Mouse (Mus musculus) heart, postnatal 0 days (tissue): ENCODE results near the gene Olfr424. TPM values are rescaled to one million over a fixed set of nuclear protein-coding genes. Genes with fewer than 3 reads are reported as not detected.
A peak's percentile ranks its signal among the peaks of the same experiment; 100 is the strongest.

Source experiments
- ATAC-seq: fragments of 200-750 bp; cut with Nextera tagmentation; 2 replicates; pipeline ENCODE4 v1.8.0; 2017; ENCODE audit warnings: low read depth, moderate number of reproducible peaks, moderate library complexity; ENCODE audit not compliant: insufficient read depth
- DNase-seq: peaks from one replicate; pipeline ENCODE4 v3.0.0-alpha.2; 2016; ENCODE audit warnings: low spot score
- H3K27ac ChIP-seq: fragments of 300-500 bp; sonication (generic); 2 replicates; pipeline ENCODE4 v1.5.1; 2014; ENCODE audit warnings: low read depth, mild to moderate bottlenecking
- H3K27me3 ChIP-seq: fragments of 300-500 bp; sonication (generic); 2 replicates; pipeline ENCODE4 v1.6.1; 2014; ENCODE audit warnings: low read length, mixed read lengths; ENCODE audit not compliant: control insufficient read depth, insufficient read depth
- H3K36me3 ChIP-seq: fragments of 300-500 bp; sonication (generic); replicated peaks from 2 replicates; pipeline ENCODE4 v1.6.1; 2014; ENCODE audit warnings: low read length, mixed read lengths; ENCODE audit not compliant: control insufficient read depth, insufficient read depth
- H3K4me1 ChIP-seq: fragments of 300-500 bp; sonication (generic); 2 replicates; pipeline ENCODE4 v1.6.1; 2014; ENCODE audit warnings: antibody characterized with exemption; ENCODE audit not compliant: control insufficient read depth, insufficient read depth
- H3K4me2 ChIP-seq: fragments of 300-500 bp; sonication (generic); 2 replicates; pipeline ENCODE4 v1.6.1; 2014; ENCODE audit warnings: low read depth, mild to moderate bottlenecking, low read length, moderate library complexity
- H3K4me3 ChIP-seq: fragments of 300-500 bp; sonication (generic); 2 replicates; pipeline ENCODE4 v1.5.1; 2014; ENCODE audit warnings: low read depth, low read length
- H3K9ac ChIP-seq: fragments of 300-500 bp; sonication (generic); replicated peaks from 2 replicates; pipeline ENCODE4 v1.6.1; 2014; ENCODE audit warnings: low read depth, low read length, mixed read lengths
- H3K9me3 ChIP-seq: fragments of 300-500 bp; sonication (generic); replicated peaks from 2 replicates; pipeline ENCODE4 v1.6.1; 2016; ENCODE audit warnings: low read length; ENCODE audit not compliant: control insufficient read depth
- CTCF ChIP-seq: IDR thresholded peaks from 2 replicates; pipeline ENCODE4 v1.5.1; 2016; ENCODE audit warnings: antibody characterized with exemption, control low read depth, low read depth
- EP300 ChIP-seq: IDR thresholded peaks from 2 replicates; pipeline ENCODE4 v1.6.1; 2016; ENCODE audit warnings: antibody characterized with exemption, low read depth
- WGBS: fragments of 180-500 bp; shearing (Covaris S2); extraction: QIAGEN DNeasy Blood & Tissue Kit; methylation state at CpG from one replicate; pipeline ENCODE4 v1.1.7; 2014; 5-methylcytosine and 5-hydroxymethylcytosine counted together
- polyA plus RNA-seq: library from polyadenylated mRNA; unstranded; fragments of >200 nt; fragmentation: Nextera tagmentation; extraction: Ambion mirVana; gene quantifications from 2 replicates; pipeline ENCODE4 v1.2.1, GENCODE M21; 2015
- total RNA-seq: library from RNA; depleted of rRNA; stranded (reverse); fragments of >200 nt; gene quantifications from 2 replicates; pipeline ENCODE4 v1.2.3, GENCODE M21; 2014; ENCODE audit warnings: low replicate concordance

Gene Olfr424
- total and polyA plus RNA-seq, 2 experiments from 2014 or later = not detected

DNA sequence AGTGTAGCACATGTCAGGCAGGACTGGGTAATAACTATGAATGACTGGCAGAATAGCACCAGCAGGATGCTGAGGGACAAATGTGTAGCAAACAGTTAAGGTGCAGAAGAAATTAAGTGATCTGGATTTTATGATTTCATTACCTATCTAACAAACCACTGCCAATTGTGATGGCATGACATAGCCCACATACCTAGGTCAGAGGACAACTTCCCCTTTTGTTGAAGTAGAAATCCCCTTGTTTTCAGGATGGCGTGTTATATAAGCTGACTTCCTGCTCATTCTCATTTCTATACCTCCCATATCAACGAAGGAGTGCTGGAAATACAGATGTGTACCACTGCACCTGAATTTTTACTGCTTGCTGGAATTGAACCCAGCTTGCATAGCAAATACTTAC is 10.1 kb downstream of the Olfr424 start:
- Histone ChIP-seq H3K9ac (no peak overlapping the region), H3K36me3 (no peaks in the 10 kb centered on the region), H3K4me3 (no peak overlapping the region), H3K27me3 (no peaks in the 10 kb centered on the region), H3K4me2 (no peak overlapping the region), H3K9me3 (no peaks in the 10 kb centered on the region), H3K4me1 (0 out of 2 replicates have a peak, but pooled peaks cover under 1% of the 10 kb centered on the region), H3K27ac (no peak overlapping the region)
- no peak for DNase-seq
- TF ChIP-seq CTCF (no peak), EP300 (no peak)
- no peak for ATAC-seq
- WGBS = 69% methylated on average over 2 of the region's 2 CpGs

DNA sequence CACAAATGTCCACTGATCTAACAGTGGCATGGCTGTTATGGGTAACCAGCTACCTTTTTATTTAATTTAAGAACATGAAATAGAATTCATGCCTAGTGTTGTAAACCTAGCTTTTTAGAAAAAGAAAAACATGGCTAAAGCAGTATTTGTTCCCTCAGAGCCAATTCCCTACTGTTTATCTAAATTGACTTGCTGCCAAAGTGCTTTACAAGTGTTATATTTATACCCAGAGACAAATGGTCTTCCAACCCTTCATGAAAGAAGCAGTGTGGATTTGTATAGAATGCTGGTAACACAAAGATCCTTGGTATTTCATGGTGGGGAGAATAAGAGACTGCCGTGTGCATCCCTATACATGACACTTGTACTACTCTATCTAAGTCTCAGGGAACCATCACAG is 15.4 kb downstream of the Olfr424 start:
- H3K9me3 ChIP-seq = no peaks in the 10 kb centered on the region
- 16% methylated on average over 1 of the region's 1 CpGs for whole genome bisulfite sequencing

GRCm38 (mm10) chr1:174149289-174149688 is 18.0 kb downstream of the Olfr424 start:
- 80% methylated on average over 2 of the region's 2 CpGs for WGBS
- Histone ChIP-seq H3K9me3 (no peaks in the 10 kb centered on the region), H3K4me2 (no peak overlapping the region), H3K27me3 (no peaks in the 10 kb centered on the region), H3K4me1 (peaks cover 10% of the 10 kb centered on the region), H3K9ac (no peak overlapping the region), H3K4me3 (no peak overlapping the region), H3K36me3 (no peaks in the 10 kb centered on the region), H3K27ac (no peak overlapping the region)
- no peak for DNase-seq
- ATAC-seq = no peak
- no peak for TF ChIP-seq CTCF
- no peak for TF ChIP-seq EP300

More for the DNA sequence above, 15.4 kb downstream of the Olfr424 start:
- peaks cover 10% of the 10 kb centered on the region for H3K4me1 ChIP-seq
- ATAC-seq (no peak), DNase-seq (peak; percentile 51)
- H3K27me3 ChIP-seq = no peaks in the 10 kb centered on the region
- TF ChIP-seq EP300 (no peak), CTCF (no peak)
- no peak overlapping the region for H3K4me2 ChIP-seq
- H3K36me3 ChIP-seq = no peaks in the 10 kb centered on the region
- H3K27ac ChIP-seq = 0 out of 2 replicates have a peak overlapping the region, but pooled peaks have one; percentile 4
- no peak overlapping the region for H3K9ac ChIP-seq
- no peak overlapping the region for H3K4me3 ChIP-seq

DNA sequence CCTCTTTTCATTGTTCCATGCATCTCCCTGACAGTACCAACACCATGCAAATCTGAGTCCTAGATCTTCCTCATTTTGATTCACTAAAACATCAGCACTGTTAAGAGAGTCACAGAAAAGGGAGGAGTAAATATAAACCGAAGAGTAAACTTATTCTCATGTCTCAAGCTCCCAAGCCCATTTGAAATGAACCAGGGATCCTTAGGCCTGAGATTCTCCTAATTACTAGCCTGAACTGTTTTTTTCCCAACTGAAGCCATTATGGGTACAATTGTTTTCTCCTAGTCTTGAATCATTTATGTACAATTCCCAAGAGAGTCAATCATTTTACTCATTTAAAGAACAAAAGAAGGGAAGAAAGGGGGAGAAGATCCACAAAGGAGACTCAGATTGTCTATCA is 24.0 kb downstream of the Olfr424 start, which contains the start of gene Olfr420:
Gene Olfr420, plus strand, starts transcription at position 301 of the 400 bp plus-strand sequence.
- TF ChIP-seq EP300 (no peak), CTCF (no peak)
- H3K9me3 ChIP-seq = no peaks in the 10 kb centered on the region
- no peak within 1 kb of the TSS for H3K9ac ChIP-seq
- no peaks in the 10 kb centered on the region for H3K4me1 ChIP-seq
- DNase-seq (no peak), ATAC-seq (no peak)
- no peak within 1 kb of the TSS for H3K27ac ChIP-seq
- no peak within 1 kb of the TSS for H3K4me3 ChIP-seq
- no peaks in the 10 kb centered on the region for H3K27me3 ChIP-seq
- H3K36me3 ChIP-seq = no peaks in the 10 kb centered on the region
- WGBS = 76% methylated on average over 1 of the region's 1 CpGs
- no peak within 1 kb of the TSS for H3K4me2 ChIP-seq

- Histone ChIP-seq H3K4me1 (no peaks in the 10 kb centered on the region), H3K4me2 (no peak overlapping the region), H3K27me3 (no peaks in the 10 kb centered on the region), H3K9me3 (no peaks in the 10 kb centered on the region), H3K4me3 (no peak overlapping the region), H3K27ac (no peak overlapping the region), H3K36me3 (no peaks in the 10 kb centered on the region), H3K9ac (no peak overlapping the region)
- no peak for TF ChIP-seq EP300
- TF ChIP-seq CTCF = no peak
- DNase-seq = no peak
- WGBS = 64% methylated on average over 3 of the region's 3 CpGs
- no peak for ATAC-seq
Measured at GRCm38 (mm10) chr1:174157622-174158021, 26.3 kb downstream of the Olfr424 start.

GRCm38 (mm10) chr1:174158512-174158911 is 27.2 kb downstream of the Olfr424 start:
- no peaks in the 10 kb centered on the region for H3K36me3 ChIP-seq
- WGBS = 59% methylated on average over 1 of the region's 1 CpGs
- H3K27me3 ChIP-seq = no peaks in the 10 kb centered on the region
- no peak overlapping the region for H3K4me3 ChIP-seq
- H3K27ac ChIP-seq = no peak overlapping the region
- no peak for TF ChIP-seq EP300
- TF ChIP-seq CTCF = no peak
- no peaks in the 10 kb centered on the region for H3K9me3 ChIP-seq
- DNase-seq (no peak), ATAC-seq (no peak)
- no peak overlapping the region for H3K9ac ChIP-seq
- no peak overlapping the region for H3K4me2 ChIP-seq
- no peaks in the 10 kb centered on the region for H3K4me1 ChIP-seq
